Mouse (Mus musculus) lung, postnatal 0 days (tissue): ENCODE measurements around the gene 2010111I01Rik.

Experiments
- CTCF ChIP-seq: IDR thresholded peaks from 2 replicates; pipeline ENCODE4 v1.5.1; 2016; ENCODE audit warnings: antibody characterized with exemption, mild to moderate bottlenecking
- EP300 ChIP-seq: IDR thresholded peaks from 2 replicates; pipeline ENCODE4 v1.6.1; 2016; ENCODE audit warnings: antibody characterized with exemption, mild to moderate bottlenecking, control low read depth

GRCm38 (mm10) chr13:63311156-63311555 is 346.5 kb downstream of the 2010111I01Rik start:
- no peak for TF ChIP-seq CTCF
- TF ChIP-seq EP300: no peak
